Mouse (Mus musculus) left cerebral cortex, adult 8-10 months (tissue): ENCODE measurements at regions not wholly inside any gene's neighbourhood (a gene's known extent, or its start where the extent isn't known, plus 50 kb on each side); places are given as distances from the start of the nearest gene placed in this dataset.

Experiments
- DNase-seq, 2 experiments: peaks; one replicate each; pipeline ENCODE4 v3.0.0; 2022; ENCODE audit warnings: low spot score in 2 of 2

GRCm38 (mm10) chr5:83890619-83891185 is 526.5 kb downstream of the Epha5 start:
- DNase-seq: no peak

GRCm38 (mm10) chr5:83872052-83872451 is 517.1 kb upstream of the Tecrl start:
- DNase-seq: no peak

- no peak for DNase-seq
Measured at GRCm38 (mm10) chr5:83868359-83868758, 513.4 kb upstream of the Tecrl start.

GRCm38 (mm10) chr5:83861674-83862073 is 506.7 kb upstream of the Tecrl start:
- no peak for DNase-seq

- DNase-seq: no peak
Measured at GRCm38 (mm10) chr5:83852022-83852421, 497.0 kb upstream of the Tecrl start.

- peak in 1 of 2 experiments; percentile 9 for DNase-seq
Measured at GRCm38 (mm10) chr5:83826561-83826960, 471.6 kb upstream of the Tecrl start.

GRCm38 (mm10) chr5:83824838-83825466 is 470.0 kb upstream of the Tecrl start:
- no peak for DNase-seq

- DNase-seq: no peak
Measured at GRCm38 (mm10) chr5:83811309-83811708, 456.3 kb upstream of the Tecrl start.

- DNase-seq: no peak
Measured at GRCm38 (mm10) chr5:83800028-83800427, 445.0 kb upstream of the Tecrl start.

- no peak for DNase-seq
Measured at GRCm38 (mm10) chr5:83780419-83780818, 425.4 kb upstream of the Tecrl start.

GRCm38 (mm10) chr5:83778310-83778972 is 423.4 kb upstream of the Tecrl start:
- DNase-seq: no peak

GRCm38 (mm10) chr5:83741913-83742312 is 386.9 kb upstream of the Tecrl start:
- no peak for DNase-seq

- DNase-seq: no peak
Measured at GRCm38 (mm10) chr5:83695383-83695782, 340.4 kb upstream of the Tecrl start.

- DNase-seq: no peak
Measured at GRCm38 (mm10) chr5:83692286-83692685, 337.3 kb upstream of the Tecrl start.

GRCm38 (mm10) chr5:83678373-83678772 is 323.4 kb upstream of the Tecrl start:
- DNase-seq: no peak

- DNase-seq: no peak
Measured at GRCm38 (mm10) chr5:83659091-83659490, 304.1 kb upstream of the Tecrl start.

GRCm38 (mm10) chr5:83651329-83651728 is 296.3 kb upstream of the Tecrl start:
- no peak for DNase-seq

GRCm38 (mm10) chr5:83622612-83623374 is 267.8 kb upstream of the Tecrl start:
- DNase-seq: no peak

- no peak for DNase-seq
Measured at GRCm38 (mm10) chr5:83610777-83611176, 255.8 kb upstream of the Tecrl start.

- no peak for DNase-seq
Measured at GRCm38 (mm10) chr5:83593289-83593610, 238.3 kb upstream of the Tecrl start.

GRCm38 (mm10) chr5:83592587-83593288 is 237.7 kb upstream of the Tecrl start:
- DNase-seq: no peak
